Mouse (Mus musculus): ENCODE measurements at regions not wholly inside any gene's neighbourhood (a gene's known extent, or its start where the extent isn't known, plus 50 kb on each side); places are given as distances from the start of the nearest gene placed in this dataset.

DNA sequence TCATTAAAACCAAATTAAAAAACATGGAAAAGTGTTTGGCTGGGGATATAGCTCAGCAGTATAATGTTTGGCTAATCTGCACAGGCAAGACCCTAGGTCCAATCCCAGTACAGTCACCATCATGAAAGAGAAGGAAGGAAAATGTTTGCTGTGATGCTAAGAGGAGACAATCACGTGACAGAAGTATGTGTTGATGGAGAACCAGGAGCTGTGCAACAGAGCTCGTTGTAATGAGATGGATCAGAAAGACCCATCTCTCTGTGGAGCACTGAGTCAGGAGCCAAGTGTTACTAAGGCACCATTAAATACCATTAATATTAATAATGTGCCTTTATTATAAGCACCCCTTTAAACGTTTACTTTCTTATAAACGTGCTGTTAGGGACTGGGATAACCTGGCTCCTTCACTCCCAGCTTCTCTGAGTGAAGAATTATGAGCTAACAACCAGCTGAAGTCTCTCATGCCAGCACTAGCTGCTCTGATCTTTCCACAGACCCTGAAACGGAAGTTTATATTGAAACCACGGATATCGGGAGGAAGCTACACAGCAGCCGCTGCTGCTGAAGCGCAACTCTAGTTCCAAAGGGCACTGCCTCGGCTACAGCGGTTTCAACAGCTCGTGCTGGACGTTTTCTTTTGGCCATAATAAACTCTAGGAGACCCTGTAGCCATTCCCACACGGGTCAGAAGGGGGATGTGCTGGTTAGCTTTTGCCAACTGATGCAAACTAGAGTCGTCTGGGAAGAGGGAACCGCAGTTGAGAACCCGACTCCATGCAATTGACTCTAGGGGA, 167.7 kb downstream of the Tex36 start:
- no peak for TF ChIP-seq CTCF (IDR thresholded peaks at IDR 0.05; ENCODE audit: control insufficient read depth, insufficient read depth, low read length)
- no peak for TF ChIP-seq POLR2A (IDR thresholded peaks at IDR 0.05; ENCODE audit: borderline replicate concordance, control insufficient read depth, low read depth, low read length)

Measured in bone marrow, adult 2 months (tissue).